Mouse (Mus musculus) hindbrain, embryonic 12.5 days (tissue): ENCODE results near the gene Mybph. TPM values are rescaled to one million over a fixed set of nuclear protein-coding genes. Genes with fewer than 3 reads are reported as not detected.
A peak's percentile ranks its signal among the peaks of the same experiment; 100 is the strongest.

ENCODE experiments used
- ATAC-seq: fragments of 200-750 bp; cut with Nextera tagmentation; 2 replicates; pipeline ENCODE4 v1.8.0; 2017; ENCODE audit warnings: moderate TSS enrichment; ENCODE audit not compliant: low FRiP score
- H3K27ac ChIP-seq: fragments of 300-500 bp; sonication (generic); 2 replicates; pipeline ENCODE4 v1.5.1; 2016; ENCODE audit warnings: mild to moderate bottlenecking
- H3K27me3 ChIP-seq: fragments of 300-500 bp; sonication (generic); 2 replicates; pipeline ENCODE4 v1.6.1; 2016; ENCODE audit warnings: mild to moderate bottlenecking
- H3K36me3 ChIP-seq: fragments of 300-500 bp; sonication (generic); 2 replicates; pipeline ENCODE4 v1.6.1; 2016; ENCODE audit warnings: mild to moderate bottlenecking
- H3K4me1 ChIP-seq: fragments of 300-500 bp; sonication (generic); 2 replicates; pipeline ENCODE4 v1.6.1; 2016
- H3K4me2 ChIP-seq: fragments of 300-500 bp; sonication (generic); replicated peaks from 2 replicates; pipeline ENCODE4 v1.6.1; 2016; ENCODE audit warnings: mild to moderate bottlenecking
- H3K4me3 ChIP-seq: fragments of 300-500 bp; sonication (generic); 2 replicates; pipeline ENCODE4 v1.5.1; 2016; ENCODE audit warnings: mild to moderate bottlenecking
- H3K9ac ChIP-seq: fragments of 300-500 bp; sonication (generic); 2 replicates; pipeline ENCODE4 v1.6.1; 2016; ENCODE audit warnings: mild to moderate bottlenecking, moderate library complexity
- H3K9me3 ChIP-seq: fragments of 300-500 bp; sonication (generic); replicated peaks from 2 replicates; pipeline ENCODE4 v1.6.1; 2016; ENCODE audit warnings: mild to moderate bottlenecking
- WGBS: fragments of 180-500 bp; shearing (Covaris S2); methylation state at CpG from one replicate; pipeline ENCODE4 v1.1.7; 2016; 5-methylcytosine and 5-hydroxymethylcytosine counted together
- polyA plus RNA-seq: library from polyadenylated mRNA; unstranded; fragments of >200 nt; fragmentation: Nextera tagmentation; extraction: Ambion mirVana; gene quantifications from 2 replicates; pipeline ENCODE4 v1.2.1, GENCODE M21; 2016

The Mybph gene
- polyA plus RNA-seq = 2.4 and 15.9 TPM in 2 replicates

GRCm38 (mm10) chr1:134193126-134193525, at the start of gene Mybph:
Gene Mybph (plus strand): TSS chr1:134193448.
- no peaks in the 10 kb centered on the region for H3K9me3 ChIP-seq
- no peak for ATAC-seq
- 84% methylated on average over 1 of the region's 1 CpGs for WGBS
- H3K4me2 ChIP-seq = no peak within 1 kb of the TSS
- no peaks in the 10 kb centered on the region for H3K36me3 ChIP-seq
- no peak within 1 kb of the TSS for H3K4me3 ChIP-seq
- H3K9ac ChIP-seq = no peak within 1 kb of the TSS
- H3K4me1 ChIP-seq = peaks cover 38% of the 10 kb centered on the region
- no peak within 1 kb of the TSS for H3K27ac ChIP-seq
- H3K27me3 ChIP-seq = no peaks in the 10 kb centered on the region

DNA sequence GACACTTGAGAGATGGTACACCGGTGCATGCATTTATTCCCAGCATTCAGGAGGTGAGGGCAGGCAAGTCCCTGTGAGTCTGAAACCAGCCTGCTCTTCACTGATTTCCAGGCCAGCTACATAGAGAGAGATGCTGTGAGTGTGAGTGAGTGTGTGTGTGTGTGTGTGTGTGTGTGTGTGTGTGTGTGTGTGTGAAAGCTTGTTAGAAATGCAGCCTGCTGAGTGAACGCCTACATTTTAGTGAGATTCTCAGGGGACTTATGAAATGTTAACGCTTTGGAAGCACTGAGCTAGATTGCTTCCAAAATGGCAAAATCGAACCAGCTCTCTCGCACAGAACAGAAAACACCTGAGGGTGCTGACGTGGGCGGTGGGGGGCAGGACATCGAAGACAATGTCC, 47.2 kb upstream of the Mybph start:
- ATAC-seq = no peak
- H3K4me2 ChIP-seq = no peak overlapping the region
- WGBS = 79% methylated on average over 8 of the region's 8 CpGs
- no peak overlapping the region for H3K4me3 ChIP-seq
- H3K36me3 ChIP-seq = no peaks in the 10 kb centered on the region
- H3K27ac ChIP-seq = no peak overlapping the region
- H3K9me3 ChIP-seq = no peaks in the 10 kb centered on the region
- H3K9ac ChIP-seq = no peak overlapping the region
- 0 out of 2 replicates have a peak, but pooled peaks cover 3% of the 10 kb centered on the region for H3K27me3 ChIP-seq
- H3K4me1 ChIP-seq = peaks cover 18% of the 10 kb centered on the region

GRCm38 (mm10) chr1:134150076-134150475, 43.2 kb upstream of the Mybph start:
- no peak for ATAC-seq
- no peak overlapping the region for H3K9ac ChIP-seq
- no peak overlapping the region for H3K4me3 ChIP-seq
- H3K27me3 ChIP-seq = peaks cover 6% of the 10 kb centered on the region; the same call in 1 of the 2 replicates
- 64% methylated on average over 8 of the region's 8 CpGs for WGBS
- no peaks in the 10 kb centered on the region for H3K4me1 ChIP-seq
- no peak overlapping the region for H3K27ac ChIP-seq
- H3K9me3 ChIP-seq = peaks cover 4% of the 10 kb centered on the region; the same call in 1 of the 2 replicates
- H3K36me3 ChIP-seq = no peaks in the 10 kb centered on the region
- H3K4me2 ChIP-seq = no peak overlapping the region

GRCm38 (mm10) chr1:134150745-134151144, 42.5 kb upstream of the Mybph start:
- Histone ChIP-seq H3K4me2 (no peak overlapping the region), H3K9ac (no peak overlapping the region), H3K4me1 (no peaks in the 10 kb centered on the region), H3K27ac (no peak overlapping the region), H3K27me3 (peaks cover 6% of the 10 kb centered on the region; the same call in 1 of the 2 replicates), H3K4me3 (no peak overlapping the region), H3K9me3 (peaks cover 4% of the 10 kb centered on the region; the same call in 1 of the 2 replicates), H3K36me3 (no peaks in the 10 kb centered on the region)
- 94% methylated on average over 9 of the region's 9 CpGs for WGBS
- ATAC-seq = 0 out of 2 replicates have a peak, but pooled peaks have one; percentile 55

DNA sequence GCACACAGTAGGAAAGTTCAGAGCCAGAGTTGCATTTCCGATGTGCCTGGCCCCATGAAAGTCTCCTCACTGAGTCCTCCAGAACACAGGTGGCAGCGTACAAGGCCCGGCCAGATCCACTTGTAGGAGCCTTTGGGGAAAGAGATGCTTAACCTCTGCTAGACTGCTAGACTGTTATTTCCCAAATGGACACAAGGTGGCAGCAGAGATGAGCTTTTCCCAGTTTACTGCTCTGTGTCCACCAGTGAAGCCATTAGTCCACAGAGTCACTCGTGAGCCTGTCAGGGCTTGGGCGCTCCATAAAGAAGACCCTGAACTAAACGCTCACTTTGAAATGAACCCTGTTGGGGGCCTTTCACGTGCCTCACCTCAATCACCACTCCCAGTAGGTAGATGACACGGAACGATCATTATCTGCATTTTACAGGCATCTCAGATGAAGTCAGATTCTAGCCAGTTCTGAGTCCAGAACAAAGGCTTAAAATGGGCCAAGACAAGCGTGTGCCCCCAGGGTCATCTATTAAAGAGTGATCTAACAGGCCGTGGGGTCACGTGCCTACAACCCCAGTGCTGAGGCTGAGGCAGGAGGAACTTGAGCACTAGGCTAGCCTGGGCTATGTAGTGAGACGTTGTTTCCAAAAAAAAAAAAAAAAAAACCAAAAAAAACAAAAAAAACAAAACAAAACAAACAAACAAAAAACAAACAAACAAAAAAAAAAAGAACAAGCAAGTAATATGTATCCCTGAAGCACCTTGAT, 41.4 kb upstream of the Mybph start:
- Histone ChIP-seq H3K4me2 (no peak overlapping the region), H3K27me3 (peaks cover 6% of the 10 kb centered on the region; the same call in 1 of the 2 replicates), H3K36me3 (no peaks in the 10 kb centered on the region), H3K4me3 (no peak overlapping the region), H3K9me3 (peaks cover 4% of the 10 kb centered on the region; the same call in 1 of the 2 replicates), H3K4me1 (no peaks in the 10 kb centered on the region), H3K9ac (no peak overlapping the region), H3K27ac (no peak overlapping the region)
- peak; percentile 86 for ATAC-seq
- WGBS = 36% methylated on average over 13 of the region's 13 CpGs

- Histone ChIP-seq H3K9ac (no peak overlapping the region), H3K27ac (no peak overlapping the region), H3K4me3 (no peak overlapping the region), H3K9me3 (peaks cover 4% of the 10 kb centered on the region; the same call in 1 of the 2 replicates), H3K36me3 (no peaks in the 10 kb centered on the region), H3K27me3 (peaks cover 6% of the 10 kb centered on the region; the same call in 1 of the 2 replicates), H3K4me2 (no peak overlapping the region), H3K4me1 (no peaks in the 10 kb centered on the region)
- 76% methylated on average over 21 of the region's 21 CpGs for WGBS
- ATAC-seq = no peak
These were observed 40.3 kb upstream of the Mybph start for GRCm38 (mm10) chr1:134152626-134153590.

GRCm38 (mm10) chr1:134154121-134154520, 39.1 kb upstream of the Mybph start:
- Histone ChIP-seq H3K4me1 (no peaks in the 10 kb centered on the region), H3K9me3 (peaks cover 4% of the 10 kb centered on the region; the same call in 1 of the 2 replicates), H3K9ac (no peak overlapping the region), H3K36me3 (no peaks in the 10 kb centered on the region), H3K27ac (no peak overlapping the region), H3K4me3 (no peak overlapping the region), H3K4me2 (no peak overlapping the region), H3K27me3 (peaks cover 6% of the 10 kb centered on the region; the same call in 1 of the 2 replicates)
- ATAC-seq = no peak
- WGBS = 88% methylated on average over 3 of the region's 3 CpGs

DNA sequence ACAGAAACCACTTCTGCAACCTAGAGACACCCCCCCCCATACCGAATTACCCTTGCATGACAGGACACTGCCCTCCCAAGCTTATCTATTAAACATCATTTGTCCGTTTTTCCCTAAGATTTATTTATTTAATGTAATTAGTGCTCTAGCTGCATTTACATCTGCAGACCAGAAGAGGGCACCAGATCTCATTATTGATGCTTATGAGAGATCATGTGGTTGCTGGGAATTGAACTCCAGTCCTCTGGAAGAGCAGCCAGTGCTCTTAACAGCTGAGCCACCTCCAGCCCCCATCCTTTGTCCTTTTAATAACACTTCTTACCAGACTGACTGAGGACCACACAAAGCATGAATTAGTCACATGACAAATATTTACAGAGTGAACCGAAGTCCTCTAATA, 38.6 kb upstream of the Mybph start:
- Histone ChIP-seq H3K9me3 (peaks cover 4% of the 10 kb centered on the region; the same call in 1 of the 2 replicates), H3K27ac (no peak overlapping the region), H3K9ac (no peak overlapping the region), H3K4me1 (no peaks in the 10 kb centered on the region), H3K36me3 (no peaks in the 10 kb centered on the region), H3K4me2 (no peak overlapping the region), H3K4me3 (no peak overlapping the region), H3K27me3 (peaks cover 6% of the 10 kb centered on the region; the same call in 1 of the 2 replicates)
- 52% methylated on average over 3 of the region's 3 CpGs for WGBS
- no peak for ATAC-seq

DNA sequence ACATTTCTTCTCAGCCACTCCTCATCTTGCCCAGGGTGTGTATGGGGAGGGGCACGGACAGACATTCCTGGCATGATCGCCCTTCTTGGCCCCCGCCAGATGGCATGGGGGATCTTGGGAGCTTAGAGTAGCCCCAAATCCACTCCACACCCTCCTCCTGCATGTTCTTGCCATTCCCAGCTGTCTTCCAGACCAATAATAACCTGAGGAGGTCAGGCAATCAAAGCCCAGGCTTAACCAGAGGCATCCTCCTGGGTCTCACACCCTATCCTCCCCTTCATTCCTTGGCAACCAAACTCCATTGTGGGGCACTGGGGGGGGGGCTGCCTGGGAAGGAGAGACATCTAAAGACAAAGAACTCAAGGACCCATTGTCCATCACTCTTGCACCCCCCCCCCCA, 32.8 kb upstream of the Mybph start:
- H3K4me3 ChIP-seq = no peak overlapping the region
- H3K9ac ChIP-seq = no peak overlapping the region
- H3K4me2 ChIP-seq = no peak overlapping the region
- peaks cover 2% of the 10 kb centered on the region for H3K4me1 ChIP-seq
- H3K9me3 ChIP-seq = no peaks in the 10 kb centered on the region
- no peaks in the 10 kb centered on the region for H3K36me3 ChIP-seq
- ATAC-seq = no peak
- WGBS = 93% methylated on average over 3 of the region's 3 CpGs
- no peaks in the 10 kb centered on the region for H3K27me3 ChIP-seq
- H3K27ac ChIP-seq = no peak overlapping the region

GRCm38 (mm10) chr1:134161399-134161798, 31.8 kb upstream of the Mybph start:
- Histone ChIP-seq H3K36me3 (no peaks in the 10 kb centered on the region), H3K4me2 (no peak overlapping the region), H3K9ac (no peak overlapping the region), H3K9me3 (0 out of 2 replicates have a peak, but pooled peaks cover 1% of the 10 kb centered on the region), H3K27me3 (no peaks in the 10 kb centered on the region), H3K4me3 (no peak overlapping the region), H3K27ac (no peak overlapping the region), H3K4me1 (peaks cover 2% of the 10 kb centered on the region)
- ATAC-seq = no peak
- 82% methylated on average over 6 of the region's 6 CpGs for WGBS

- Histone ChIP-seq H3K4me2 (no peak overlapping the region), H3K4me1 (peaks cover 2% of the 10 kb centered on the region), H3K36me3 (no peaks in the 10 kb centered on the region), H3K9ac (no peak overlapping the region), H3K27ac (no peak overlapping the region), H3K9me3 (0 out of 2 replicates have a peak, but pooled peaks cover 5% of the 10 kb centered on the region), H3K4me3 (no peak overlapping the region), H3K27me3 (no peaks in the 10 kb centered on the region)
- WGBS = 85% methylated on average over 6 of the region's 6 CpGs
- no peak for ATAC-seq
These were observed 30.6 kb upstream of the Mybph start for GRCm38 (mm10) chr1:134162510-134163225.
